Mouse (Mus musculus) layer of hippocampus, postnatal 10 days (tissue): Measurements from ENCODE around the gene Polr1a. TPM values are rescaled to one million over a fixed set of nuclear protein-coding genes. Genes with fewer than 3 reads are reported as not detected.
A peak's percentile ranks its signal among the peaks of the same experiment; 100 is the strongest.

ENCODE experiments used
- DNase-seq, 2 experiments: peaks; one replicate each; pipeline ENCODE4 v3.0.0; 2021; ENCODE audit warnings: low spot score in 2 of 2
- total RNA-seq, 2 experiments: library from RNA; stranded (reverse); gene quantifications; 2 replicates each; pipeline ENCODE4 v1.2.3; 2021

Gene Polr1a
- total RNA-seq, 2 experiments from 2014 or later = 35.2 to 36.2 TPM

GRCm38 (mm10) chr6:71946121-71946520 is 37.3 kb downstream of the Polr1a start:
- DNase-seq = no peak

- no peak for DNase-seq
Observed at GRCm38 (mm10) chr6:71949721-71950120, 40.9 kb downstream of the Polr1a start.

GRCm38 (mm10) chr6:71950592-71950991 is 41.7 kb downstream of the Polr1a start:
- no peak for DNase-seq

GRCm38 (mm10) chr6:71951192-71951591 is 42.3 kb downstream of the Polr1a start:
- no peak for DNase-seq

GRCm38 (mm10) chr6:71962119-71962518 is 53.3 kb downstream of the Polr1a start:
- DNase-seq = no peak

- DNase-seq = no peak
Observed at GRCm38 (mm10) chr6:71962706-71963105, 53.9 kb downstream of the Polr1a start.

GRCm38 (mm10) chr6:71963561-71963960 is 54.7 kb downstream of the Polr1a start:
- DNase-seq = no peak

- no peak for DNase-seq
Observed at GRCm38 (mm10) chr6:71966683-71967303, 57.9 kb downstream of the Polr1a start.

- DNase-seq = no peak
Observed at GRCm38 (mm10) chr6:71967847-71968246, 59.0 kb downstream of the Polr1a start.

GRCm38 (mm10) chr6:71969459-71969858 is 60.6 kb downstream of the Polr1a start:
- DNase-seq = peak; percentile 56 to 59

- DNase-seq = no peak
Observed at GRCm38 (mm10) chr6:71970154-71970553, 61.3 kb downstream of the Polr1a start.

GRCm38 (mm10) chr6:71976592-71976991 is 67.7 kb downstream of the Polr1a start:
- DNase-seq = no peak

GRCm38 (mm10) chr6:71980165-71980564 is 71.3 kb downstream of the Polr1a start:
- DNase-seq = no peak

GRCm38 (mm10) chr6:71980587-71980986 is 71.7 kb downstream of the Polr1a start:
- no peak for DNase-seq

- no peak for DNase-seq
Observed at GRCm38 (mm10) chr6:71981450-71981849, 72.6 kb downstream of the Polr1a start.

GRCm38 (mm10) chr6:71985984-71986383 is 77.1 kb downstream of the Polr1a start:
- no peak for DNase-seq

- DNase-seq = no peak
Observed at GRCm38 (mm10) chr6:71987546-71988248, 78.8 kb downstream of the Polr1a start.

- DNase-seq = no peak
Observed at GRCm38 (mm10) chr6:71989647-71990351, 80.9 kb downstream of the Polr1a start.

GRCm38 (mm10) chr6:71990371-71990837 is 81.6 kb downstream of the Polr1a start:
- no peak for DNase-seq

- DNase-seq = peak; percentile 41 to 47
Observed at GRCm38 (mm10) chr6:71991190-71991932, 82.5 kb downstream of the Polr1a start.

- no peak for DNase-seq
Observed at GRCm38 (mm10) chr6:71991933-71992325, 83.1 kb downstream of the Polr1a start.
